In the genomic region with DNA sequence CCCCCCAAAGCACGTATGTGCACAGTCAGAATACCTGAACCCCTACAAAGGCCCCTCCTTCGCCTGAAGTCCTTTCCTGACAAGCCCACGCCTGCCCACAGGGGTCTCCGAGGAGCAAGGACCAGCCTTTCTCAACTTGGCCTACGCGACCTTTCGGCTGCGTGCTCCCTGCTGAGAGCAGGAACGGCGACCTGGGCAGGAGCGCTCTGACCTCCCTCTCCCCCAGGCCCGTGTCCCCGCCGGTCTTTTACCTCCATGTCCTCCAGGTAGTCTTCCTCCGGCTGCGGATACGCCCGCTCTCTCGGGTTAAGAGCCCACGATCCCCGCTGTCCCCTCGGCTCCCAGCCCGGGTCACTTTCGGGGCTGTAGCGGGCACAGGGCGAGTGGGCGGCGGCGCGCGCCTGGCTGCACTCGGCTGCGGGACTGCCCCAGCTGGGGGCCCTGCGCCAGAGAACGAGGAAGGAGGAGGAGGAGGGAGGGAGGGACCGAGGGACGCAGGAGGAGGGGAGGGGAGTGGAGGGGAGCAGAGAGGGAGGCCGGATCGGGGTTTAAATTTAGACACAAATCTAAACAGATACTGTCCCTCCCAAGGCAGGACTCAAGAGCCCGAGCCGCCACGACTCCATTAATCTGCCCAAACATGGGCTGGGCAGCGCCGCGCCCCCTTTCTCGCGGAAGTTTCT, we compare ENCODE assay signal across 8 mouse cellular contexts. TPM values are rescaled to one million over a fixed set of nuclear protein-coding genes. Genes with fewer than 3 reads are reported as not detected.
DNase-seq lines count a peak whose midpoint lies in the region; ATAC-seq and TF ChIP-seq lines count a peak whose summit lies in the region.

No protein-coding gene starts in this region.

- no peaks in the 10 kb centered on the region for H3K9me3 ChIP-seq in lung, embryonic 16.5 days (ENCODE audit: control insufficient read depth, low read length)

- 2% methylated on average over 45 of the region's 47 CpGs for WGBS in kidney, adult 2 months
- under 1% methylated on average over 45 of the region's 47 CpGs for WGBS in lung, embryonic 16.5 days

- H3K4me1 ChIP-seq in kidney, adult 2 months (ENCODE audit: control insufficient read depth, insufficient read depth, low read length), result peaks cover 5% of the 10 kb centered on the region; the same call in 1 of the 2 replicates
- H3K4me1 ChIP-seq in lung, embryonic 16.5 days (replicated peaks; ENCODE audit: control insufficient read depth, insufficient read depth, low read length), result peaks cover 24% of the 10 kb centered on the region

- H3K27me3 ChIP-seq in kidney, adult 2 months (replicated peaks; ENCODE audit: control insufficient read depth, insufficient read depth, low read length), result no peaks in the 10 kb centered on the region
- no peaks in the 10 kb centered on the region for H3K27me3 ChIP-seq in lung, embryonic 16.5 days (ENCODE audit: control insufficient read depth, insufficient read depth, low read depth, low read length)

- H3K36me3 ChIP-seq in kidney, adult 2 months (ENCODE audit: control insufficient read depth, insufficient read depth, low read length), result no peaks in the 10 kb centered on the region
- no peaks in the 10 kb centered on the region for H3K36me3 ChIP-seq in lung, embryonic 16.5 days (ENCODE audit: control insufficient read depth, insufficient read depth, low read length)

- no peak for TF ChIP-seq POLR2A in kidney, adult 2 months (IDR thresholded peaks at IDR 0.05; ENCODE audit: low read depth, low read length)

- ATAC-seq in lung, embryonic 16.5 days (ENCODE audit: low read depth), result peak; percentile 93

- H3K9ac ChIP-seq in lung, embryonic 16.5 days (ENCODE audit: low read length), result peak overlapping the region; percentile 81

- no peak for TF ChIP-seq CTCF in kidney, adult 2 months (conservative IDR thresholded peaks at IDR 0.05; ENCODE audit: insufficient read depth, insufficient read length, low read depth, low read length)

- peak overlapping the region; percentile 82 for H3K4me3 ChIP-seq in kidney, adult 2 months (ENCODE audit: insufficient read depth, low read depth, low read length)
- H3K4me3 ChIP-seq in lung, embryonic 16.5 days (ENCODE audit: low read length), result peak overlapping the region; percentile 70

- H3K4me2 ChIP-seq in lung, embryonic 16.5 days (ENCODE audit: low read depth, low read length), result peak overlapping the region; percentile 81

- peak; percentile 5 for DNase-seq in cerebellum, adult 11 months
- no peak for DNase-seq in cerebellum, adult 9-11 months
- peak; percentile 77 for DNase-seq in embryo, embryonic 10 days (ENCODE audit: low spot score)
- DNase-seq in heart, adult 8-10 months (ENCODE audit: low spot score), result peak; percentile 86
- DNase-seq in kidney, adult 2 months, result peak; percentile 79
- DNase-seq in ovary, adult 18-20 months (ENCODE audit: low spot score), result peak; percentile 55
- peak; percentile 41 to 48 for DNase-seq in urinary bladder, postnatal 36 days (ENCODE audit: low spot score in 2 of 2)

- H3K27ac ChIP-seq in kidney, adult 2 months (ENCODE audit: insufficient read depth, low read depth, low read length), result peak overlapping the region; percentile 87
- H3K27ac ChIP-seq in lung, embryonic 16.5 days (ENCODE audit: low read length), result peak overlapping the region; percentile 70

RNA-seq across cellular contexts. Expression of a gene that starts 1.8 kb away (rescaled TPM):
- total RNA-seq in heart, adult 8-10 months (2022), result 10 to 100 TPM; 64.0 to 99.3 (median 73.2) TPM
- polyA plus RNA-seq in kidney, adult 2 months (2012; rRNA removed), result 11.7 and 15.6 TPM in 2 replicates
- polyA plus RNA-seq in lung, embryonic 16.5 days (2015; fragmentation: Nextera tagmentation; extraction: Ambion mirVana), result 47.8 and 51.5 TPM in 2 replicates

RNA-seq across cellular contexts. Expression of a gene that starts 55.8 kb away (rescaled TPM):
- 100 to 1,000 TPM in 3 of 4 experiments, 10 to 100 TPM in 1; 98.7 to 109 (median 103) TPM for total RNA-seq in heart, adult 8-10 months (2022)
- 86.9 and 89.7 TPM in 2 replicates for polyA plus RNA-seq in kidney, adult 2 months (2012; rRNA removed)
- 60.8 and 68.6 TPM in 2 replicates for polyA plus RNA-seq in lung, embryonic 16.5 days (2015; fragmentation: Nextera tagmentation; extraction: Ambion mirVana)
